Mouse (Mus musculus): ENCODE results near the gene Nppa.

Nppa gene

GRCm38 (mm10) chr4:148051046-148051776 lies 50.7 kb downstream of the Nppa start:
- no peak for DNase-seq (ENCODE audit: low read depth)

Data from NIH3T3 (cell line).